Mouse (Mus musculus) lung, embryonic 16.5 days (tissue): ENCODE data around the gene Tom1l2. TPM values are rescaled to one million over a fixed set of nuclear protein-coding genes. Genes with fewer than 3 reads are reported as not detected.

Source experiments
- ATAC-seq: fragments of 200-750 bp; cut with Nextera tagmentation; 2 replicates; pipeline ENCODE4 v1.8.0; 2017; ENCODE audit warnings: low read depth, mild to moderate bottlenecking, moderate library complexity
- H3K27ac ChIP-seq: fragments of 300-500 bp; sonication (generic); 2 replicates; pipeline ENCODE4 v1.5.1; 2014; ENCODE audit warnings: mild to moderate bottlenecking, control low read depth, low read length
- H3K27me3 ChIP-seq: fragments of 300-500 bp; sonication (generic); 2 replicates; pipeline ENCODE4 v1.6.1; 2014; ENCODE audit warnings: low read depth, low read length, mixed read lengths; ENCODE audit not compliant: control insufficient read depth, insufficient read depth
- H3K36me3 ChIP-seq: fragments of 300-500 bp; sonication (generic); 2 replicates; pipeline ENCODE4 v1.6.1; 2014; ENCODE audit warnings: low read length; ENCODE audit not compliant: control insufficient read depth, insufficient read depth
- H3K4me1 ChIP-seq: fragments of 300-500 bp; sonication (generic); replicated peaks from 2 replicates; pipeline ENCODE4 v1.6.1; 2014; ENCODE audit warnings: low read length, mixed read lengths; ENCODE audit not compliant: control insufficient read depth, insufficient read depth
- H3K4me2 ChIP-seq: fragments of 300-500 bp; sonication (generic); 2 replicates; pipeline ENCODE4 v1.6.1; 2014; ENCODE audit warnings: low read depth, low read length, control low read depth
- H3K4me3 ChIP-seq: fragments of 300-500 bp; sonication (generic); 2 replicates; pipeline ENCODE4 v1.5.1; 2014; ENCODE audit warnings: mild to moderate bottlenecking, low read length, control low read depth
- H3K9ac ChIP-seq: fragments of 300-500 bp; sonication (generic); 2 replicates; pipeline ENCODE4 v1.6.1; 2014; ENCODE audit warnings: low read length, control low read depth
- H3K9me3 ChIP-seq: fragments of 300-500 bp; sonication (generic); 2 replicates; pipeline ENCODE4 v1.6.1; 2016; ENCODE audit warnings: low read length; ENCODE audit not compliant: control insufficient read depth
- WGBS: fragments of 180-500 bp; shearing (Covaris S2); extraction: QIAGEN DNeasy Blood & Tissue Kit; methylation state at CpG from one replicate; pipeline ENCODE4 v1.1.7; 2014; 5-methylcytosine and 5-hydroxymethylcytosine counted together
- polyA plus RNA-seq: library from polyadenylated mRNA; unstranded; fragments of >200 nt; fragmentation: Nextera tagmentation; extraction: Ambion mirVana; gene quantifications from 2 replicates; pipeline ENCODE4 v1.2.1, GENCODE M21; 2015

Tom1l2 gene
- polyA plus RNA-seq, 1 experiment from 2014 or later, result 29.6 TPM

GRCm38 (mm10) chr11:60316250-60316649, 36.5 kb downstream of the Tom1l2 start:
- Histone ChIP-seq H3K36me3 (no peaks in the 10 kb centered on the region), H3K27ac (no peak overlapping the region), H3K9ac (no peak overlapping the region), H3K4me2 (no peak overlapping the region), H3K4me3 (no peak overlapping the region), H3K27me3 (no peaks in the 10 kb centered on the region), H3K9me3 (no peaks in the 10 kb centered on the region), H3K4me1 (peaks cover 56% of the 10 kb centered on the region)
- 36% methylated on average over 7 of the region's 7 CpGs for WGBS
- ATAC-seq, result no peak

- Histone ChIP-seq H3K4me1 (peaks cover 51% of the 10 kb centered on the region), H3K9ac (peak overlapping the region; percentile 33; the same call in 1 of the 2 replicates), H3K36me3 (no peaks in the 10 kb centered on the region), H3K9me3 (no peaks in the 10 kb centered on the region), H3K27ac (peak overlapping the region; percentile 87), H3K4me2 (peak overlapping the region; percentile 13; the same call in 1 of the 2 replicates), H3K27me3 (no peaks in the 10 kb centered on the region), H3K4me3 (no peak overlapping the region)
- ATAC-seq, result peak; percentile 69
- 6% methylated on average over 8 of the region's 8 CpGs for WGBS
Measured at GRCm38 (mm10) chr11:60311025-60311854, 41.5 kb downstream of the Tom1l2 start.

GRCm38 (mm10) chr11:60309875-60310274, 42.8 kb downstream of the Tom1l2 start:
- Histone ChIP-seq H3K4me2 (no peak overlapping the region), H3K9me3 (no peaks in the 10 kb centered on the region), H3K27me3 (no peaks in the 10 kb centered on the region), H3K27ac (peak overlapping the region; percentile 74), H3K36me3 (no peaks in the 10 kb centered on the region), H3K4me3 (no peak overlapping the region), H3K9ac (no peak overlapping the region), H3K4me1 (peaks cover 53% of the 10 kb centered on the region)
- no peak for ATAC-seq

- peak overlapping the region; percentile 89 for H3K27ac ChIP-seq
- H3K4me3 ChIP-seq, result no peak overlapping the region
- H3K9ac ChIP-seq, result no peak overlapping the region
- ATAC-seq, result peak; percentile 88
- peaks cover 53% of the 10 kb centered on the region for H3K4me1 ChIP-seq
- H3K9me3 ChIP-seq, result no peaks in the 10 kb centered on the region
- H3K36me3 ChIP-seq, result no peaks in the 10 kb centered on the region
- H3K27me3 ChIP-seq, result no peaks in the 10 kb centered on the region
- H3K4me2 ChIP-seq, result peak overlapping the region; percentile 4; the same call in 1 of the 2 replicates
- WGBS, result 30% methylated on average over 12 of the region's 12 CpGs
Measured at GRCm38 (mm10) chr11:60308506-60309116, 44.1 kb downstream of the Tom1l2 start.

GRCm38 (mm10) chr11:60308061-60308460, 44.6 kb downstream of the Tom1l2 start:
- H3K4me1 ChIP-seq, result peaks cover 53% of the 10 kb centered on the region
- no peak for ATAC-seq
- WGBS, result 56% methylated on average over 2 of the region's 2 CpGs

GRCm38 (mm10) chr11:60307375-60307825, 45.3 kb downstream of the Tom1l2 start:
- no peak overlapping the region for H3K4me2 ChIP-seq
- no peaks in the 10 kb centered on the region for H3K36me3 ChIP-seq
- no peak for ATAC-seq
- H3K27me3 ChIP-seq, result no peaks in the 10 kb centered on the region
- peaks cover 58% of the 10 kb centered on the region for H3K4me1 ChIP-seq
- H3K9me3 ChIP-seq, result no peaks in the 10 kb centered on the region
- WGBS, result 65% methylated on average over 2 of the region's 2 CpGs
- H3K9ac ChIP-seq, result no peak overlapping the region
- H3K4me3 ChIP-seq, result no peak overlapping the region
- peak overlapping the region; percentile 89 for H3K27ac ChIP-seq

More at GRCm38 (mm10) chr11:60308061-60308460, 44.6 kb downstream of the Tom1l2 start:
- no peaks in the 10 kb centered on the region for H3K9me3 ChIP-seq
- no peak overlapping the region for H3K9ac ChIP-seq
- H3K4me2 ChIP-seq, result no peak overlapping the region
- no peaks in the 10 kb centered on the region for H3K36me3 ChIP-seq
- H3K27ac ChIP-seq, result peak overlapping the region; percentile 89
- H3K4me3 ChIP-seq, result no peak overlapping the region
- H3K27me3 ChIP-seq, result no peaks in the 10 kb centered on the region

GRCm38 (mm10) chr11:60306834-60307233, 45.9 kb downstream of the Tom1l2 start:
- H3K27ac ChIP-seq, result peak overlapping the region; percentile 89
- no peaks in the 10 kb centered on the region for H3K36me3 ChIP-seq
- peaks cover 61% of the 10 kb centered on the region for H3K4me1 ChIP-seq
- no peak overlapping the region for H3K4me2 ChIP-seq
- H3K9ac ChIP-seq, result no peak overlapping the region
- no peaks in the 10 kb centered on the region for H3K27me3 ChIP-seq
- H3K4me3 ChIP-seq, result no peak overlapping the region
- H3K9me3 ChIP-seq, result no peaks in the 10 kb centered on the region
- ATAC-seq, result no peak
- 78% methylated on average over 4 of the region's 4 CpGs for WGBS

GRCm38 (mm10) chr11:60305611-60306010, 47.1 kb downstream of the Tom1l2 start:
- Histone ChIP-seq H3K4me3 (no peak overlapping the region), H3K4me1 (peaks cover 55% of the 10 kb centered on the region), H3K27ac (peak overlapping the region; percentile 63), H3K9me3 (no peaks in the 10 kb centered on the region), H3K9ac (no peak overlapping the region; the same call in 1 of the 2 replicates), H3K27me3 (no peaks in the 10 kb centered on the region), H3K4me2 (peak overlapping the region; percentile 9; the same call in 1 of the 2 replicates), H3K36me3 (no peaks in the 10 kb centered on the region)
- ATAC-seq, result no peak
- 54% methylated on average over 4 of the region's 4 CpGs for WGBS

GRCm38 (mm10) chr11:60303497-60303896, 49.2 kb downstream of the Tom1l2 start:
- no peaks in the 10 kb centered on the region for H3K9me3 ChIP-seq
- no peak for ATAC-seq
- no peaks in the 10 kb centered on the region for H3K36me3 ChIP-seq
- no peak overlapping the region for H3K27ac ChIP-seq
- H3K4me2 ChIP-seq, result no peak overlapping the region
- no peak overlapping the region for H3K4me3 ChIP-seq
- no peaks in the 10 kb centered on the region for H3K27me3 ChIP-seq
- H3K4me1 ChIP-seq, result peaks cover 39% of the 10 kb centered on the region
- WGBS, result 66% methylated on average over 2 of the region's 2 CpGs
- no peak overlapping the region for H3K9ac ChIP-seq
